Mouse (Mus musculus) layer of hippocampus, postnatal 10 days (tissue): ENCODE measurements at regions not wholly inside any gene's neighbourhood (a gene's known extent, or its start where the extent isn't known, plus 50 kb on each side); places are given as distances from the start of the nearest gene placed in this dataset.

Experiments
- DNase-seq, 2 experiments: peaks; one replicate each; pipeline ENCODE4 v3.0.0; 2021; ENCODE audit warnings: low spot score in 2 of 2

- peak in 1 of 2 experiments; percentile 37 for DNase-seq
These were observed 69.5 kb downstream of the Ephb3 start for GRCm38 (mm10) chr16:21274012-21274528.

- DNase-seq = no peak
These were observed 73.3 kb downstream of the Ephb3 start for GRCm38 (mm10) chr16:21277789-21278342.

GRCm38 (mm10) chr16:21278387-21278786 lies 73.8 kb downstream of the Ephb3 start:
- no peak for DNase-seq

GRCm38 (mm10) chr16:21280200-21280627 lies 75.7 kb downstream of the Ephb3 start:
- no peak for DNase-seq

GRCm38 (mm10) chr16:21281958-21282730 lies 77.6 kb downstream of the Ephb3 start:
- DNase-seq = no peak

- DNase-seq = no peak
These were observed 81.5 kb downstream of the Ephb3 start for GRCm38 (mm10) chr16:21286099-21286498.

- DNase-seq = peak; percentile 44 to 67
These were observed 85.0 kb downstream of the Ephb3 start for GRCm38 (mm10) chr16:21289528-21289927.

- no peak for DNase-seq
These were observed 88.5 kb downstream of the Ephb3 start for GRCm38 (mm10) chr16:21293010-21293409.

GRCm38 (mm10) chr16:21293569-21293968 lies 89.0 kb downstream of the Ephb3 start:
- DNase-seq = no peak

GRCm38 (mm10) chr16:21294677-21295411 lies 90.3 kb downstream of the Ephb3 start:
- no peak for DNase-seq

- DNase-seq = peak in 1 of 2 experiments; percentile 47
These were observed 91.6 kb downstream of the Ephb3 start for GRCm38 (mm10) chr16:21295956-21296733.

- no peak for DNase-seq
These were observed 92.2 kb downstream of the Ephb3 start for GRCm38 (mm10) chr16:21296786-21297185.

- no peak for DNase-seq
These were observed 94.3 kb downstream of the Ephb3 start for GRCm38 (mm10) chr16:21298866-21299265.

GRCm38 (mm10) chr16:21305859-21306258 lies 101.3 kb downstream of the Ephb3 start:
- no peak for DNase-seq

- no peak for DNase-seq
These were observed 104.0 kb downstream of the Ephb3 start for GRCm38 (mm10) chr16:21308513-21308912.

- DNase-seq = peak; percentile 59 to 68
These were observed 106.4 kb downstream of the Ephb3 start for GRCm38 (mm10) chr16:21310636-21311615.

- DNase-seq = no peak
These were observed 107.2 kb downstream of the Ephb3 start for GRCm38 (mm10) chr16:21311781-21312180.

GRCm38 (mm10) chr16:21315751-21316151 lies 107.2 kb upstream of the Vps8 start:
- no peak for DNase-seq

- DNase-seq = no peak
These were observed 104.8 kb upstream of the Vps8 start for GRCm38 (mm10) chr16:21318009-21318639.
